Mouse (Mus musculus): ENCODE measurements around the gene Kremen1. TPM values are rescaled to one million over a fixed set of nuclear protein-coding genes. Genes with fewer than 3 reads are reported as not detected.

The Kremen1 gene
- polyA plus RNA-seq, 1 experiment from 2014 or later = 3.8 TPM

DNA sequence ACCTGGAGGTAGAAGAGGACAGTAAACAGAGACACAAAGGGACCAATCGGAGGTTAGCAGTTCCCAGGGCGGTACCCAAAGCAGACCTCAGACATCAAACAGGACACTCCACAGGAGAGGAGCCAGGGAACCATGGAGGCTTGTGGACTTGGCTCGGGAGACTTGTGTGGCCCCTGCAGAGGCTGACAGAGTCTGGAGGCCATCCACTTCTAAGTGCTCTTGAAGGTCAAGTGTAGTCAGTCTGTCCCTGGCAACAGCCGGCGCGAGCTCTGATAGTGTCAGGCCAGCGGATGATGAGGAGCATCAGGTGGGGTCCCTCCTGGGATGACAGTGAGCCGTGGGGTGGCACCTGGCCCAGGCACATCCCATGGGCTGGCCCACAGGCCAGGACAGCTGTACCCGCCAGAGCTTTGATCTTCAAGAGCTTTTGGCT, 69.3 kb downstream of the Kremen1 start:
- H3K27me3 ChIP-seq (ENCODE audit: control insufficient read depth, insufficient read depth, low read length) = no peaks in the 10 kb centered on the region
- no peaks in the 10 kb centered on the region for H3K9me3 ChIP-seq (ENCODE audit: control insufficient read depth, low read length)
- WGBS = 63% methylated on average over 9 of the region's 9 CpGs
- H3K27ac ChIP-seq (replicated peaks; ENCODE audit: low read depth, low read length) = no peak overlapping the region
- ATAC-seq (ENCODE audit: low FRiP score, low TSS enrichment) (no peak), DNase-seq (no peak)
- no peak overlapping the region for H3K4me2 ChIP-seq (ENCODE audit: low read length)
- peaks cover 3% of the 10 kb centered on the region; the same call in 1 of the 2 replicates for H3K36me3 ChIP-seq (ENCODE audit: control insufficient read depth, insufficient read depth, low read length)
- no peak overlapping the region for H3K4me3 ChIP-seq (replicated peaks; ENCODE audit: low read depth, low read length)
- 0 out of 2 replicates have a peak, but pooled peaks cover 6% of the 10 kb centered on the region for H3K4me1 ChIP-seq (ENCODE audit: control insufficient read depth, insufficient read depth, low read length)
- no peak overlapping the region for H3K9ac ChIP-seq (replicated peaks; ENCODE audit: low read length)

DNA sequence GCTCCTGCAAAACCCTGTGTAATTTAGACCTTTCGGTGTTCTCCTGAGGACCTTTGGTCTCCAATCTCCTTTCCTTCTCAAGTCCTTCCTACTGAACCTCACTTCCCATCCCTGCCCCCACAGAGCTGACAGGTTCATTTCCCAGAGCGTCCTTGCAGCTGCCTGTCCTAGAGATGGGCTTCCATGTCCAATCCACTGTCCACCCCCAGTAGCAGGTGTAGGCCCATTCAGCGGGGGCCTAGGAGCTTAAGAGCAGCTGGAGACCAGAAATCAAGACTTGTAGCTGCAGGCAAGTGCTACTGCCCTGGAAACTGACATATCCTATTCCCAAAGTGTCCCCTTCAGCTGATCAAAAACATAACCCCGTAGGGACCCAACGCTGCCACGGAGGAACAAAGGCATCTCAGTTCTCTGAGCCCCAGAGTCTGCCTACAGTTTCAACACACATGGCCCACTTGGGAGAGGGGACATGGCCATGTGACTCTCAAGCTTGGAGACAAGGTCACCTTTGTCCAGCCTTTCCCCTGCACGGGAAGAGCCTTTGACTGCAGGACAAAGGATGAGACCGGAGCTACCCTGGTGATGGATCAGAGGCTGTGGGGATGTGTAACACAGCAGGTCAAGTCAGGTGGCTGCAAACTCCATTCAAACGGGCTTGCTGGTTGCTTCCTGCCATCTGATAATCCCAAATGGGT, 72.0 kb downstream of the Kremen1 start:
- DNase-seq (no peak), ATAC-seq (ENCODE audit: low FRiP score, low TSS enrichment) (no peak)
- no peaks in the 10 kb centered on the region for H3K36me3 ChIP-seq (ENCODE audit: control insufficient read depth, insufficient read depth, low read length)
- H3K9me3 ChIP-seq (ENCODE audit: control insufficient read depth, low read length) = no peaks in the 10 kb centered on the region
- 54% methylated on average over 9 of the region's 9 CpGs for WGBS
- no peak overlapping the region for H3K4me3 ChIP-seq (replicated peaks; ENCODE audit: low read depth, low read length)
- no peak overlapping the region for H3K9ac ChIP-seq (replicated peaks; ENCODE audit: low read length)
- H3K4me2 ChIP-seq (ENCODE audit: low read length) = no peak overlapping the region
- H3K27me3 ChIP-seq (ENCODE audit: control insufficient read depth, insufficient read depth, low read length) = no peaks in the 10 kb centered on the region
- no peak overlapping the region for H3K27ac ChIP-seq (replicated peaks; ENCODE audit: low read depth, low read length)
- 0 out of 2 replicates have a peak, but pooled peaks cover 9% of the 10 kb centered on the region for H3K4me1 ChIP-seq (ENCODE audit: control insufficient read depth, insufficient read depth, low read length)

DNA sequence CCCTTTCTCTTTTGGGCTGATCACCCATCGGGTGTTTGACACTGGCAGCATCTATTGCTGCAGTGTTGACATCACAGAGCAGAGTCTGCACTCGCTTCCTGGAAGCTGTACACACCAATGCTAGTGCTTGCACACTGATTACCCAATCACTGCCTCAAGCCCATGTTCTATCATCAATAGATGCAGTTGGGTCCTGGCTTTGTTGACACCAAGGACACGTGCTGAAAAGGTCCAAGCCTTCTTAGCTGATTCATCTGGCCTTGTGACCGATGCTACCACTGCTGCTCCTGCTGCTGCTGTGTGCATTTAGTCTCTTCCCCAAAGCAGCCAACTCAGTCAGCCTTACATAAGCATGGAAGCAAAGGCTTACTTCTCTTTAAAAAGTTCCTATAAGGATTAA, 73.2 kb downstream of the Kremen1 start:
- Histone ChIP-seq H3K9ac (replicated peaks; ENCODE audit: low read length) (no peak overlapping the region), H3K36me3 (ENCODE audit: control insufficient read depth, insufficient read depth, low read length) (no peaks in the 10 kb centered on the region), H3K27ac (replicated peaks; ENCODE audit: low read depth, low read length) (no peak overlapping the region), H3K27me3 (ENCODE audit: control insufficient read depth, insufficient read depth, low read length) (no peaks in the 10 kb centered on the region), H3K9me3 (ENCODE audit: control insufficient read depth, low read length) (no peaks in the 10 kb centered on the region), H3K4me1 (ENCODE audit: control insufficient read depth, insufficient read depth, low read length) (0 out of 2 replicates have a peak, but pooled peaks cover 9% of the 10 kb centered on the region), H3K4me3 (replicated peaks; ENCODE audit: low read depth, low read length) (no peak overlapping the region), H3K4me2 (ENCODE audit: low read length) (no peak overlapping the region)
- no peak for ATAC-seq (ENCODE audit: low FRiP score, low TSS enrichment)
- no peak for DNase-seq
- WGBS = 95% methylated on average over 4 of the region's 4 CpGs

DNA sequence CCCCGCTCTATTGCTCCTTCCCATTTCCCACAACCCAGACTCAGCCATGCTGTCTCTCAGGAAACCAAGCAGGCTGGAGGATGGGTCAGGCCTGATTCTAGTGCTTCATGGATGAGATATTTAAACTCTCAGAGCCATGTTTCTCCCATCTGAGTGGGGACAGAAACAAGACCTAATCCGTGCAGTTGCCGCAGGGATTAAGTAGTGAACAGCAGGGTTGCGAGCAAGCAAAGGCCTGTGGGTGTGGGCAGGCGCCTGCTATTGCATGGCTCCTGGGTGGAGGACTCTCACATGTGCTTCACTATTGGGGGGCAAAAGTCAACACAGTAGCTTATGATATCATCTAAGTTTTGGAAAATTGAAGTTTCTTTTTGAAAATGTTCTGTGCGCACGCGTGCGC, 76.5 kb downstream of the Kremen1 start:
- no peak overlapping the region for H3K9ac ChIP-seq (replicated peaks; ENCODE audit: low read length)
- 0 out of 2 replicates have a peak, but pooled peaks cover 9% of the 10 kb centered on the region for H3K4me1 ChIP-seq (ENCODE audit: control insufficient read depth, insufficient read depth, low read length)
- ATAC-seq (ENCODE audit: low FRiP score, low TSS enrichment) (no peak), DNase-seq (no peak)
- no peak overlapping the region for H3K27ac ChIP-seq (replicated peaks; ENCODE audit: low read depth, low read length)
- H3K36me3 ChIP-seq (ENCODE audit: control insufficient read depth, insufficient read depth, low read length) = no peaks in the 10 kb centered on the region
- 63% methylated on average over 9 of the region's 9 CpGs for WGBS
- H3K9me3 ChIP-seq (ENCODE audit: control insufficient read depth, low read length) = no peaks in the 10 kb centered on the region
- no peak overlapping the region for H3K4me2 ChIP-seq (ENCODE audit: low read length)
- H3K27me3 ChIP-seq (ENCODE audit: control insufficient read depth, insufficient read depth, low read length) = no peaks in the 10 kb centered on the region
- H3K4me3 ChIP-seq (replicated peaks; ENCODE audit: low read depth, low read length) = no peak overlapping the region

DNA sequence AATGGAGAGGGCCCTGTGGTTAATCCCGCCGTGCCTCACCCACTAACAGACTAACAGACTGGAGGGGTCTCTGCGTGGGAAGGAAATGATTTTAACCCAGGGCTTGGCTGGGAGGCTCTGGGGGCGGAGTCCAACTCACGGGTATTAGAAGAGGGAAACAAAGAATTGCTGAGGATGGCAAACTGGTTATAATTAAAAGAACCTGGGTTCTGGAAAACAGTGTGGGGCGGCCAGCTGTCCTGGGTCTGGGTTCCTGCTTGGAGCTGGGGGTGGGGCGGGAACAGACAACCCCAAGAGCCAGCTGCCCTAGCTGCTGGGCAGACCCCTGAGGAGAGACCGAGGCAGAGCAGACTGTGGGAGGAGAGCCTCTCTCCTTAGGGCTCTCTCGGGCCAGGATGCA, 77.1 kb downstream of the Kremen1 start:
- H3K9me3 ChIP-seq (ENCODE audit: control insufficient read depth, low read length) = no peaks in the 10 kb centered on the region
- H3K4me2 ChIP-seq (ENCODE audit: low read length) = no peak overlapping the region
- no peak overlapping the region for H3K27ac ChIP-seq (replicated peaks; ENCODE audit: low read depth, low read length)
- H3K9ac ChIP-seq (replicated peaks; ENCODE audit: low read length) = no peak overlapping the region
- no peaks in the 10 kb centered on the region for H3K27me3 ChIP-seq (ENCODE audit: control insufficient read depth, insufficient read depth, low read length)
- no peak overlapping the region for H3K4me3 ChIP-seq (replicated peaks; ENCODE audit: low read depth, low read length)
- WGBS = 18% methylated on average over 9 of the region's 9 CpGs
- 0 out of 2 replicates have a peak, but pooled peaks have one; percentile 50 for ATAC-seq (ENCODE audit: low FRiP score, low TSS enrichment)
- H3K4me1 ChIP-seq (ENCODE audit: control insufficient read depth, insufficient read depth, low read length) = 0 out of 2 replicates have a peak, but pooled peaks cover 4% of the 10 kb centered on the region
- no peak for DNase-seq
- no peaks in the 10 kb centered on the region for H3K36me3 ChIP-seq (ENCODE audit: control insufficient read depth, insufficient read depth, low read length)

- no peak for DNase-seq
- Histone ChIP-seq H3K36me3 (ENCODE audit: control insufficient read depth, insufficient read depth, low read length) (no peaks in the 10 kb centered on the region), H3K9ac (replicated peaks; ENCODE audit: low read length) (no peak overlapping the region), H3K4me3 (replicated peaks; ENCODE audit: low read depth, low read length) (no peak overlapping the region), H3K27me3 (ENCODE audit: control insufficient read depth, insufficient read depth, low read length) (no peaks in the 10 kb centered on the region), H3K9me3 (ENCODE audit: control insufficient read depth, low read length) (no peaks in the 10 kb centered on the region), H3K4me1 (ENCODE audit: control insufficient read depth, insufficient read depth, low read length) (0 out of 2 replicates have a peak, but pooled peaks cover 3% of the 10 kb centered on the region), H3K27ac (replicated peaks; ENCODE audit: low read depth, low read length) (no peak overlapping the region), H3K4me2 (ENCODE audit: low read length) (no peak overlapping the region)
- ATAC-seq (ENCODE audit: low FRiP score, low TSS enrichment) = no peak
- WGBS = 69% methylated on average over 4 of the region's 4 CpGs
These were observed 78.5 kb downstream of the Kremen1 start for GRCm38 (mm10) chr11:5182870-5183269.

GRCm38 (mm10) chr11:5181850-5182404, 79.4 kb downstream of the Kremen1 start:
- Histone ChIP-seq H3K27ac (replicated peaks; ENCODE audit: low read depth, low read length) (no peak overlapping the region), H3K4me1 (ENCODE audit: control insufficient read depth, insufficient read depth, low read length) (0 out of 2 replicates have a peak, but pooled peaks cover 3% of the 10 kb centered on the region), H3K9me3 (ENCODE audit: control insufficient read depth, low read length) (no peaks in the 10 kb centered on the region), H3K4me2 (ENCODE audit: low read length) (no peak overlapping the region), H3K27me3 (ENCODE audit: control insufficient read depth, insufficient read depth, low read length) (no peaks in the 10 kb centered on the region), H3K4me3 (replicated peaks; ENCODE audit: low read depth, low read length) (no peak overlapping the region), H3K9ac (replicated peaks; ENCODE audit: low read length) (no peak overlapping the region), H3K36me3 (ENCODE audit: control insufficient read depth, insufficient read depth, low read length) (no peaks in the 10 kb centered on the region)
- DNase-seq (peak; percentile 81), ATAC-seq (ENCODE audit: low FRiP score, low TSS enrichment) (no peak)
- WGBS = 23% methylated on average over 13 of the region's 13 CpGs

GRCm38 (mm10) chr11:5179391-5179790, 82.0 kb downstream of the Kremen1 start:
- H3K36me3 ChIP-seq (ENCODE audit: control insufficient read depth, insufficient read depth, low read length) = no peaks in the 10 kb centered on the region
- no peak overlapping the region for H3K27ac ChIP-seq (replicated peaks; ENCODE audit: low read depth, low read length)
- 38% methylated on average over 8 of the region's 8 CpGs for WGBS
- no peaks in the 10 kb centered on the region for H3K27me3 ChIP-seq (ENCODE audit: control insufficient read depth, insufficient read depth, low read length)
- H3K9ac ChIP-seq (replicated peaks; ENCODE audit: low read length) = no peak overlapping the region
- DNase-seq = peak; percentile 37
- H3K4me3 ChIP-seq (replicated peaks; ENCODE audit: low read depth, low read length) = no peak overlapping the region
- no peaks in the 10 kb centered on the region for H3K4me1 ChIP-seq (ENCODE audit: control insufficient read depth, insufficient read depth, low read length)
- H3K9me3 ChIP-seq (ENCODE audit: control insufficient read depth, low read length) = no peaks in the 10 kb centered on the region
- ATAC-seq (ENCODE audit: low FRiP score, low TSS enrichment) = no peak
- no peak overlapping the region for H3K4me2 ChIP-seq (ENCODE audit: low read length)

DNA sequence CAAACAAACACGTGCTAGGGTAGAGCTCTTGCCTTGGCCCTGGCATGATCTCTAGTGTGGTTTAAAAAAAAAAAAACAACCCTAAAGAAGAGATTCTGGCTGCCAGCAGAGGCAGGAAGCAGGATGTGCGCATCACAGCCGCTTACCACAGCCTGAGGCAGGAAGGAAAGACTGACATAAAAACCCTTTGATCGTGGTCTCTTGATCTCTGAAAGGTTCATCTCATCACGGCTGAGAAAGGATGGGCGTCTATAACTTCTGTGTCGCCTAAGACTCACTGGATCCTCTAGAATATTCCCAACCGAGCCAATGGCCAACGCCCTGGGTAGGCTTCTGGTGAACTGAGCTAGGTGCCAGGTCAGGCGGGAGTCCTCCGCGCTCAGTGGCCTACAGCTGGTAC, 84.2 kb downstream of the Kremen1 start:
- 87% methylated on average over 12 of the region's 12 CpGs for WGBS
- Histone ChIP-seq H3K4me3 (replicated peaks; ENCODE audit: low read depth, low read length) (no peak overlapping the region), H3K27ac (replicated peaks; ENCODE audit: low read depth, low read length) (no peak overlapping the region), H3K4me1 (ENCODE audit: control insufficient read depth, insufficient read depth, low read length) (no peaks in the 10 kb centered on the region), H3K27me3 (ENCODE audit: control insufficient read depth, insufficient read depth, low read length) (no peaks in the 10 kb centered on the region), H3K9me3 (ENCODE audit: control insufficient read depth, low read length) (no peaks in the 10 kb centered on the region), H3K9ac (replicated peaks; ENCODE audit: low read length) (no peak overlapping the region), H3K36me3 (ENCODE audit: control insufficient read depth, insufficient read depth, low read length) (no peaks in the 10 kb centered on the region), H3K4me2 (ENCODE audit: low read length) (no peak overlapping the region)
- DNase-seq (no peak), ATAC-seq (ENCODE audit: low FRiP score, low TSS enrichment) (no peak)

Data from midbrain, embryonic 14.5 days (tissue).